Mouse (Mus musculus): ENCODE results near the gene Them7.

The Them7 gene

DNA sequence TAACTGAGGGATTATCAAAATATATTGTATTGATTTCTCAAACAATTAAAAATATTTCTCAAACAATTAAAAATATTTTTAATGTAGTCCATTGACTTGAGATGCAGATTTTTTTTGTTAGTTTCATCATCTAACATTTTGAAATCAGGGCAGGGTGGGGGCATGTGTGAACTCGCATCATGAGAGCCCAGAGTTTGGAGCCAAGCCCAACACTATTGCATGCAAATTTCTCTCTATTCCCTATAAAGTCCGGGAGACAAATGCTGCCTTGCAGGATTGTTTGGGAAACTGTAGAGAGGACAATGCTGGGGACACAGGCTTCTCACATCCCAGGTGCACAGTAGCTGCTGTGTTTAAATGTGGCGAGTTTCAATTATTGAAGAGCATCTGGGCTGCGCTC, 151.6 kb downstream of the Them7 start:
- DNase-seq (ENCODE audit: low spot score): peak; percentile 75

DNA sequence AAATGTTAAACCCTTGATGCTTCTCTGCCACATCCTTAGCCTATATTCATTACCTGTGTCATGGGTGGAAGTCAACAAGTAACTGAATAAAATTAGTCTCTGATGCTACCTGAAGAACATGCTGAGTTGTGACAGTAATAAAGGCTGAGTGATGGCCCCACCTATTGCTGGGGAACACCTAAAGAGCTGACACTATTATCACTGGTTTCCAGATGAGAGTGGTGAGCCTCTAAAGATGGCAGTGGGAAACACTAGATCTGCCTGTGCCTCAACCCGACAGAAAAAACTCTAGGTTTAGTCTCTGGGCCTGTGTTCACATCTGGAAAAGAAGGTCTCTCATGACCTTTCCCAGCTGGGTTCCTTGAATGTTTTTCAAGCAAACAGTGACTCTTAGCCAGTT, 155.6 kb downstream of the Them7 start:
- DNase-seq (ENCODE audit: low spot score): no peak

DNA sequence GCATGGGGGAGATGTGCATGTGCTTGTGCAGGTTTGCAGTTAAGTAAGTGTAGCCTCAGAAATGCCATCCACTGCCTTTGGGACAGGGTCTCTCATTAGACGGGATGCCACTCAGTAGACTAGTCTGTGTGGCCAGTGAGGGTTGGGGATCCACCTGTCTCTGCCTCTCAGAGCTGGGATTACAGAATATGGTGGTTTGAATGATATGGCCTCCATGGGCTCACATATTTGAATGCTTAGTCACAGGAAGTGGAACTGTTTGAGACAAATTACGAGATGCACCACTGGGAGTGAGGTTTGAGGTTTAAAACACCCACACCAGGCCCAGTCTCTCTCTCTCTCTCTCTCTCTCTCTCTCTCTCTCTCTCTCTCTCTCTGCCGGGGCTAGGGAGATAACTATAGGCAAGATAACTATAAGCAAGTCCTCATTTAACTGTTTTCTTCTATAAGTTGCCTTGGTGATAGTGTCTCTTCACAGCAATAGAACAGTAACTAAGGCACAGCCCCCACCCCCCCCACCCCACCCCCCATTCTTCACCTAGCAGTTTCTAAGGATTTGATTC, 156.7 kb downstream of the Them7 start:
- no peak for DNase-seq (ENCODE audit: low spot score)

DNA sequence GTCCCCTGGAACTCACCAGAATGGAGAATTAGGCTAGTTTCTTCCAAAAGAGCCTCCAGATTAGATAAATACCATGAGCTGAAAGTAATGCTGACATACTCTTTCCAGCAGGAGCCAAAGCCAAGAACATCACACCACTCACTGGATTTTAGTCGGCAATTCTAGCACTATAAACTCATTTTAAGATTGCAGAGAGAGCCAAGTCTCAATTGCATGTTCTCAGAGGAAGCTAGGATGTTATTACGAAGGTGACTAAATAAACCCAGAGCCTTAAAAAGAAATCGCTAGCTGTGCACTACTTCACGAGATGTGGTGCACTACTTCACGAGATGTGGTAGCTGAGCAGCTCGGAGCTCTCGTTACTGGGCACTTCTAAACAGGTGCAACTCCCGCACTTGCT, 158.9 kb downstream of the Them7 start:
- DNase-seq (ENCODE audit: low spot score): no peak

DNA sequence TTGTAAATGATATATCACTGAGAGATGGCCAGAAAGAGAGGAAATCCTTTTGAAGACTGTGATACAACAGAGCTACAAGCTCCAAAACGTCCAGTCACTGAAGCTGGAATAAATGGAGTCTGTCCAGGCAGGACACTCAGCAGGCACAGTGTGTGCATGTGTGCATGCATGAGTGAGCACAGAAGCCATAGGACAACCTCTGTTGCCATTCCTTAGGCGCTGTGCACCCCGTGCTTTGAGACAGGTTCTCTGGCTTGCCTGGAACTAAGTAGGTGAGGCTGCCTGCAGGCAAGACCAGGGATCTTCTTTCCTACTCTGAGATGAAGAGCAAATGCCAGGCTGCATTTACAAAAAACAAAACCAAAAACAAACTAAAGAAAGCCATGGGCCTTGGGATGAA, 160.9 kb downstream of the Them7 start:
- no peak for DNase-seq (ENCODE audit: low spot score)

DNA sequence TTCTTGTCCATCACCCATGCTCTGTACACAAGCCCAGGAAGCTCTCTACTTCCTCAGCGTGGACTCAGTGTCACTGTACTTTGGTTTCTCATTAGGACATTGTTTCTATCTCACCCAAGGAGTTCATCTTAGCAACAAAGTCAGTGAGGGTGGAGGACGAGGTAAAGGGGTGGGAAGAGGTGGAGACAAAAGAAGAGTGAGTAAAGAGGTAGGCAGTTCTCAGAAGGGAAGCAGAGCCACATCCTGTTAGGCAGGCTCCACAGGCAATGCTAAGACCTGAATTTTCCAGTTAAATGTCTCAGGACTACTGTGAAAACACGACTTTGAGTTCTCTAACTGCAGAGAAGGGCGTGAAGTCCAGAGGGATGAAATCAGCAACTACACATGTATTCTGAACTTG, 162.3 kb downstream of the Them7 start:
- DNase-seq (ENCODE audit: low spot score): no peak

DNA sequence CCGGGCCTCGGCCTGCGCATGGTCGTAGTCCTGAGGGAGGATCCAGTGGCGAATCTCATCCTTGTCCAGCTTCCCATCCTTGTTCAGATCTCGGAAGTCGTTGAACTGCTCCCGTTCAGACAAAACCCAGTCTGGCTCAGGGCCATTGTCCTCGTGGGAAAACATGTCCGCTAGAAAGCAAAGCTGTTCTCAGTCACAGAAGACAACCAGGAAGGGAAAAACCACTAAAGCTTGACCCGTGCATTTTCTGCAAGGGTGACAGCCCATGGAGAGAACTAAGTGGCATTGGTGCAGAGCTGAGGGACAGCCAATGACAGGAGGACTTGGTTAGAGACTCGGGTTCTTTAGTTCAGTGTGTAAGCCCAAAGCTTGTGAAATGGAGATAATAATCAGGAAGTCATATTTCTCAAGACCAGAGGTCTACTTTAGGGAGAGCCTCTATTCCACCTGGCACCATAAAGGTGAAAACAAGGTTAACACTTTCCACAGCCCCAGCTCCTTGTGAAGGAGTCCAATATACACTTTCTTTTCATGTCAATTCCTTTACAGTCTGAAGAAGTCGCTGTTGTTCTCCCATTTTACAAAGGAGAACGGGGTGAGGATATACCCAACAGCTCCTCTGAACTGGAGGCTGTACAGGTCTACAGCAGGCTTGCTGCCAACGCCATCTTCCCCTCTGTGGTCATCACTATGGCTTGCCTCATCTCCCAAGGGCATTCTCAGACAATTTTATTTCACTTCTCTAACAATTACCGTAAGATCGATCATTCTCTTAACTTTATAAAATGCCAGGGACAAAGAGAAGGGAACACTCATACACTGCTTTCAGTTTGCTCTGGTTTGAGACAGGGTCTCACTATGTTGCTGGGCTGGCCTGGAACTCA, 165.1 kb downstream of the Them7 start:
- no peak for DNase-seq (ENCODE audit: low spot score)

DNA sequence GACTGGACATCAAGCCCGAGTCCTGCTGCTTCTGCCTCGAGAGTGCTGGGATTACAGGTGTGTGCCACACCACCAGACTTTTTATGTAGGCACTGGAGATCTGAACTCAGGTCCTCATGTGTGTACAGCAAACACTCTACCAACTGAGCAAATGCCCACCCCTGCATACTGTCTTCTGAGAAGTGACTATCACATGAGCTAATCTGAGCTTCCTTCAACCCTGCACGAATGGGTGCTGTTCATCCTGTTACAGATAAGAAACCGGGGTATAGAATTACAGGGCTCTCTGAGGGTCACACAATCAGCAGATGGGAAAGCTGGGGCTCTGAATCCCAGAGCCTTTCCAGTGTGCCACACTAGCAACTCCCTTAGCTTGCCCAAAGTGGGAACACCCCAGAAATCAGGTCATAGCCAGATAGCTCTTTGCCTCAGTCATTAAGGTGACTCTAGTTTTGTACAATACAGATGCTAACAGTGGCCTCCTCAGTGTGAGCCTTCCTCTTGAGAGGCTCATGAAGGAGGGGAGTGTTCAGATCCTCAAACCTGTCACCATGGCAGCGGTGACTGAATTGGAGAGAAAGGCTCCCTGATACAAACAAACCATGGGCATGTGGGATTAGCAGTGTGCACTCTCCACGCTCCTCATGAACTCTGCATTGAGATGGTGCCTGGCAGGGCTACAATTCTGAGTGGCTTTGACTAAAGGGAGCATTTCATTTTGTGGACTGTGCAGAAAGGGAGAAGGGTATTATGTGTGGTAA, 166.7 kb downstream of the Them7 start:
- DNase-seq (ENCODE audit: low spot score): no peak

DNA sequence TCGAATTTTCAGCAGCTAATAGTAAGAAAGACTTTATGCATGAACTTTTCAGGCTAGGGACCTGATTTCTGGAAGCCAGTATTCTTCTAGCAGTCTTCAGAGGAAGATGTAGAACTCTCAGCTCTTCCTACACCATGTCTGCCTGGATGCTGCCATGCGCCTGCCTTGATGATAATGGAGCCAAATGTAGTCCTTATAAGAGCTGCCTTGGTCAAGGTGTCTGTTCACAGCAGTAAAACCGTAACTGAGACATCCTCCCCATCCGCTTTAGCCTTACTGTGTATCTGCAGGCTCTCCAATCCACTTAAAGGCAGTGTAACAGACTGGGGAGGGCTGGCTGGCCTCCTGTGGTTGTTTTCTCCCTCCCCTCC, 167.3 kb downstream of the Them7 start:
- DNase-seq (ENCODE audit: low spot score): no peak

DNA sequence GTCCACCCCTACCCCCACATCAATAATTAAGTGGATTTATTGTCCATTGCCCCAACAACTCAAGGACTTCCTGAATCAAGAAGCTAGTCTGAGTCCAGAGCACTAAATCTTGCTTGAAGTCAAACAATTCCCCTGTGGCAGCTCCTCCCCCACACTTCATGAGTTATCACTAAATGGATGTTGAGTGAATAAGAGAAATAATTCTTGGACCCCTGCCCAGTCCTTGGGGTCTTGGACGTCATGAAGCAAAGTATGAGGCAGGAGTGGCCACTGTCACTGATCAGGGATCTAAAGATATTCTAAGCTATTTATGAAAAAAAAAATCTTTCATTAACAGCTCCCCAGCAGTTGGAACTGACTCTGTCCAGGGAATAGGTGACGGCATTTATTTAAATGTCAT, 168.4 kb downstream of the Them7 start:
- DNase-seq (ENCODE audit: low spot score): no peak

DNA sequence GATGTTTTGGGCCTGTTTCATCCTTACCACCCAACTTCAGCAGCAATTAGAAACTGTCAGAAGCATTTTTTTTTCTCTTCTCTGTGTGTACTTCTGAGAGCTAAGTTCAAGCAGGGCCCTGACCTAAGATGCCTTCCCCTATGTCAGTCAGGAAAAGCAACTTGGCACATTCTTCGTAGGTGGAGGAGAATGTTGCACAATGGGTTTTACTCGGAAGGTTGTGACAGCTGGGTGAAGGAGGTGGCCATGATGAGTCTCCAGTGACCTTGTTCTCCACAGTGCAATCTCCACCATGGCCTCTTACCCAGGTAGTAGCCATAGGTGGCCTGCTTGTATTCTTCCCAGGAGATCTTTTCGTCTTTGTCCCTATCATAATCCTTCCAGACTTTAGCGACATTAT, 170.3 kb downstream of the Them7 start:
- no peak for DNase-seq (ENCODE audit: low spot score)

DNA sequence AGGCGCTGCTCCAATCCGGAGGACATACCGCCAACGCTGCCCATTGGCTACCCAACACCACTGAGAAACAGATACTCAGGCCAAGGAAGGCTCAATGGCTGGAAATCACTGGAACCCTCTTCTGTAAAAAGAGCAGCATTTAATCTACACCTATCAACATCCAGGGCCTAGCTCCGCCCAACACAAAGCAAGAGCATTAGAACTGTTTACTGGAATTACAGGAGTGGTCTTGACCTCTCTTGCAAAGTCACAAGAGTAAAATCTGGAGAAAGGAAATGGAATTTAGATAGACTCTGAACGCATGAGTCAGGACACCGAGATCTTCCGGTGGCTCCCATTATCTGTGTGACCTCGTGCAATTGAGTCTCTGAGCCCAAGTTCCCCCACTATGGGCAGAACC, 171.9 kb downstream of the Them7 start:
- DNase-seq (ENCODE audit: low spot score): no peak

DNA sequence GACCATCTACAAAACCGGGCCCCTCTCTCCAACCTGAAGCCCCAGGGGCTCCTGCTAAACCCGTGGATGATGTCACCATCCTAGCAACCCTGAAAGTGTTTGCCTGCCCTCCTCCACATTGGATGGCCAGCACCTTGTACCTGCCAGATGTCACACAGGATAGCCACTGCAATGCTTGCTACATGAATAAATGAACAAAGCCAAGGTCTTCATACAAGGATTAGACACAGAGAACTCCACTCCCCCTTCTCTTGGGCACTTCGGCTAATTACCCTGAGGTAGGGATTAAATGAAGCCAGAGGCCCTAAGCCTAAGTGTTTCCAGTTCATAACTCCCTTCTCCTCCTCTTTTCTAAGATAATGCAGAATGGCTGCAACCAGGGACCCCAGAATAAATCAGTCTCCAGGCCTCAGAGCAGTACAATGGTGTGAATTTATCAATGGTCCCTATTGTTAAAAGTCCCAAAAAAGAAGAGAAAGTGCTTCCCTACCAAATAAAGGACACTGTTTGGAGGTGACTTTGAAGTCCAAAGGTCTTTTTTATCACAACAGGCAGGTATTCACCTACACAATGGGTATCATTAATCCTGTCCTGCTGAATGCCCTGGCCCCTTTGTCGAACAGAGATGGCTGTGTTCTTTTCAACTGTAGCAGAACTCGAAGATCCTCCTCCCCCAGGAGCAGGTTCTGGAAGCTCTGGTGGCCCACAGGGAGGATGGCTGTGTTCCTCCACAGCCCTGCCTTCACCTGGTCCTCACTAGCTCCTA, 173.5 kb downstream of the Them7 start:
- DNase-seq (ENCODE audit: low spot score): no peak

DNA sequence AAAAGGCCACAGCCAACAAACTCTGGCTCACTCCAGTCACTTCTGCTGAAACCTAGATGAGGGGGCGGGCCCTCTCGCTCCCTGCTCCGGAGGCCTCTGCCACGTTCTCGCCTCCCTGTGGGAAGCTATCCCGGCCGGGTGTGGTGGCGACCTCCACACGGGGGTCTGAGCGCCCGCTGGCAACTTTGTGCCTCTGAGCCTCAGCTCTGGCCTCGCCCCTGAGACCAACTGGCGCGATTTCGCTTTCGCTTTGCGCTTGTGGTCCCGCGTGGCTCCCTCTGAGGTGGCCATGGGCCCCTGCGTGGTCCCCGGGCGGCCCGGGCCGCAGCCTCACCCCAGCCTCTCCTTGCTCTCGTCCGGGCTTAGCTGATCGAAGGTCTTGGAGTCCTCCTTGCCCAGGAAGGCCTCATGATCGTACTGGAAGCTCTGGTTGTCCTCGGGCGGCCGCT, 174.5 kb downstream of the Them7 start:
- DNase-seq (ENCODE audit: low spot score): peak; percentile 63

DNA sequence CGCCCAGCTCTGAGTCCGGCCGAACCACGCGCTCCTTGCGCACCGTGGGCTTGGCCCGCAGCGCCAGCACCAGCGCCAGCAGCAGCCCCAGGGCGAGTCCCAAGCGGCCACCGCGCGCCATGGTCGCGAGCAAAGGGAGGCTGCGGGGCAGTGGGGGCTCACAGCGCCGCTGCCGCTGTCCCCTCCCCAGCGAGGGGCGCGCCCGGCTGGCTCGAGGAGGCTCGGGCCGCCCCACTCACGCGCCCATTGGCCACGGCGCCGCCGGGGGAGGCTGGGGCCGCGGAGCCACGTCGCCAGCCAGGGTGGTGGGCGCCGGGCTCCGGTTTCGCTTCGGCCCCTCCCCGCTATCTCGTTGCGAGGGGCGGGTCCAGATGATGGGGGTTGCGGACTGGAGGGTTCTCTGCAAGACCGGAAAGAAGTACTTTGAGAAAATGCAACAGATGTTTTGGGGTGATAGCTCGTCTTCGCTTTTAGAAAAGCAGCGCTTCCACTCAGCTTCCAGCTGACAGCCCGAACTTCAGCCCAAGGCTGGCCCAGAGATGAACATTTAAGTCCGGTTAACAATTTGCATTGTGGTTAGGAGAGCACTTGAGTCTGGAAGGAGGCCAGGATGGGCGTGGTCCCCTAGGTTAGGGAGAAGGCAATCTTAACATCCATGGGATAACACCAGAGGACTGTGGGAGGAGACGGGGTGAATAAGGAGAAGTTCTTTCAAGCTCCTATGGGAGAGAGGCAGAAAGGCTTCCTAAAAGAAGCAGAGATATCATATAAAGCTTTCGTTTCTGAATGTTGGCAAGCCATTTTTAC, 175.2 kb downstream of the Them7 start, which contains the start of gene Rcn1:
Gene Rcn1, minus strand, starts transcription at position 235 of the 807 bp plus-strand sequence.
- peak; percentile 87 for DNase-seq (ENCODE audit: low spot score)

DNA sequence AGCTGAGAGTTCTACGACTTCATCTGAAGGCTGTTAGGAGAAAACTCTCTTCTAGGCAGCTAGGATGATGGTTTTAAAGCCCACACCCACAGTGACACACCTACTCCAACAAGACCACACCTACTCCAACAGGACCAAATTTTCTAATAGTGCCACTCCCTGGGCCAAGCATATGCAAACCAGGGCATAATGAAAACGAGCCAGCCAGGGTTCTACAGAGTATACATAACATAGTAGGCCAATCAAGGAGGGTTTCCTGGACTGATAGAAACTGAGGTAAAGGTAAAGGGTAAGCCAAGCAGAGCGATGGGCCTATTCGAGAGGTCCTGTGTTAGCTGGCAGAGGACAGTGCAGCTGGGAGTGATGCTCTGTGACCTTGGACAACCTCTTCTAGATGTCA, 176.4 kb downstream of the Them7 start:
- no peak for DNase-seq (ENCODE audit: low spot score)

DNA sequence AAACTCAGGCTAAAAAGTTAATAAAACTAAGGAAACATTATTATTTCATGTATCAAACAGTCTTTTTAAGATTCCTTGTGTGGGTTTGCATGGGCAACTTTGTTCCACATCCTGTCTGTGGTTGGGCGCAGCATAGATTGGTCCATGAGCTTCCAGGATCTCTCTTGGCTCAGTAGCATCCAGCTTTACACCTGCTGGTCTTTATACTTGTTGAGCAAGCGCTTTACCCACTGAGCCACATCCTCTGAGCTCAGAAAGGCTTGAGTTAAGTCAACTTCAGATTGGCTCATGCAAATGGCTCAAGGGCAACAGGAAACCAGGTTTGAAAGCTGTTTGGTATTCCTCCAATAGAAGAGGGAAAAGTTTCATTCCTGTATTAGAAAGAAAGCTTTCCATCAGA, 178.1 kb downstream of the Them7 start:
- DNase-seq (ENCODE audit: low spot score): no peak

DNA sequence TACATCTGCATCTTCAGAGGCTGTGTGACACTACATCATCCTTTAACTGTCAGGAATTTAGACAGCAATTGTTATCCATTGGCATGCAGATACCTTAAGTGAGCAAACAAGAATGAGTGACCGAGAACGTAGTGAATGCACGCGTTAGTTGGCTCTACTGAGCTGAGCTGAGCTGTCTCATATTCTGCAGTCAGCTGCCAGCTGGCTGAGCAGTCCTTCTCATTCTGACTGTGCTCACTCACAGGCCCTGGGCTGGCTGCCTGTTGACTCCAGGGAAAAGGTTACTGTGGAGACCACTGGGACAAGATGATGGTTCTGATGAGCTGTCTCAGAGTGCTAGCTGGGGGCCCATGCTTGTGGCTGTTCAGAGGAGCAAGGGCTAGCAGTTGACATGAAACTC, 184.4 kb downstream of the Them7 start:
- DNase-seq (ENCODE audit: low spot score): peak; percentile 76

DNA sequence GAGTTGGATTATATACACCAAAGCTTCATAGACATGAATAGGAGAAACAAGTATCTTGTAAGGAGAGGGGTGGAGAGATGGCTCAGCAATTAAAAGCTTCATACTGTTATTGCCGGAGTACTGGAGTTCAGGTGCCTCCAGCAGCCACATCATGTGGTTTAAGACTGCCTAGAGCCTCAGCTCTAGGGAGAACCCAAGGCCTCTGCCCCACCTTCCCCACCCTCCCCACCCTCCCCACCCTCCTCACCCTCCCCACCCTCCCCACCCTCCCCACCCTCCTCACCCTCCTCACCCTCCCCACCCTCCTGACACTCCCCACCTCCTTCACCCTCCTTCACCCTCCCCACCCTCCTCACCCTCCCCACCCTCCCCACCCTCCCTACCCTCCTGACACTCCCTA, 185.1 kb downstream of the Them7 start:
- DNase-seq (ENCODE audit: low spot score): no peak

DNA sequence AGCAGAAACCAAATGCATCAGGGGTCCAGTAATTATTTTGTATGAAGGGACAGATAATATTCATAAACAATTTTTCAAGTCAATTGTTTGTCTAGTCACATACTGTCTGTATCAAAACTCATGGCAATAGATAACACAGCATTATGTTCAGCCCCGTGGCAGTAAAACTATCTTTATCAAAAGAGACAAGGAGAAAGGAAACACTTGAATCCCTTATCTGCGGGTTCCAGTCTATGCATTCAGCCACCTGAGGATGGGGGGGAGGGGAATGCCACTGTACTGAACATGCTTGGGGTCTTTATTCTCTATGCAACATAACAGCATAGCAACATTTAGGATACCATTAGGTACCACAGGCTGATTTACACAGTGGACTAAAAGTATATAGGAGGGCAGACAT, 190.2 kb downstream of the Them7 start:
- no peak for DNase-seq (ENCODE audit: low spot score)

DNA sequence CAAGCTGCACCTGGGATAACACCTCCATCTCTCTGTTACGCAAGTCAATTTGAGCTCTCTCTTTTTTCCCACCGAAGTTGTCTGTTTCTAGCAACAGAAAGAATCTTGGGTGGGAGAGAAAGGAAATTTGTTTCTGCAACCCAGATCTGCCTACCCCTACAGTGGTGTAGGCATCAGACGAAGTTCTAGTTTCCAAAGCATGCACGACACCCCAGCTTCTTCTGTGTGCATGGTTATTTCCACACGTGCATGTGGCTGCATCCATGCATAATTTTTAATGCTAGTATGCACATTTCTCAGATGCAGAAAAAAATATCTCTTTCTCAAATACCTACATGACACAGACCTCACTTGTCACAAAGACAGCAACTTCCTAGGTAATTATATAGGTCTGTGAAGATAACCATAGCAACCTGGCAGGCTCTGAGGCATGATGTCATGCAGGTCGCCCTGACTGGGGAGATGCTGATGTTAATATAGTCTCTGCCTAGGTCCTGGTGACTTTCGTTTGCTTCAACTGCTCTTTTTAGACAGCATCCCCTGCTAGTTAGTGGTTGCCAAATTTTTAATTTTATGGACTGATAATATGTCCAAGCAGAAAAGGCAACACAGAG, 192.0 kb downstream of the Them7 start:
- DNase-seq (ENCODE audit: low spot score): no peak
